Mouse (Mus musculus): ENCODE results near the gene 1500015O10Rik.

1500015O10Rik gene

DNA sequence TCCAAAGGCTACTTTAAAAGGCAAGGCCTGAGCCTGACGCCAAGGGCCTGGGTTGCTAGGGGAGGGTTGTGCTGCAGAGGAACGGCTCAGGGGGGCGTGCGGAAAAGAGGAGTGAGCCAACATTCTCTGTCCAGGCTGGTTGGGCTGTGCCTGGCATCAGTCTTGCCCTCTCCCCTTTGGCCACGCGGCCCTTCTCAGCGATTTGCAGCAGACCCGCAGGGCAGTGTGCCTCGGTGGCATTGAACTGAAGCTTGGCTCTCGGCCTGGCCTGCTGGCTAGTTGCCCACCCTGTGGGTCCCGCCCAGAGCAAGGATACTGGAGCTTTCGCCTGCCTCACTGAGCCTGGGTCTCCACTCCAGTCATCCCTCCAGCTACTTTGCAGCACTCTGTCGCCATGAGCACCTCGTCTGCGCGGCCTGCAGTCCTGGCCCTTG is at the start of gene 1500015O10Rik:
1500015O10Rik (plus strand) TSS at position 112 of the 434 bp plus-strand sequence.
- peak; percentile 89 for DNase-seq (ENCODE audit: inconsistent ontology term)

DNA sequence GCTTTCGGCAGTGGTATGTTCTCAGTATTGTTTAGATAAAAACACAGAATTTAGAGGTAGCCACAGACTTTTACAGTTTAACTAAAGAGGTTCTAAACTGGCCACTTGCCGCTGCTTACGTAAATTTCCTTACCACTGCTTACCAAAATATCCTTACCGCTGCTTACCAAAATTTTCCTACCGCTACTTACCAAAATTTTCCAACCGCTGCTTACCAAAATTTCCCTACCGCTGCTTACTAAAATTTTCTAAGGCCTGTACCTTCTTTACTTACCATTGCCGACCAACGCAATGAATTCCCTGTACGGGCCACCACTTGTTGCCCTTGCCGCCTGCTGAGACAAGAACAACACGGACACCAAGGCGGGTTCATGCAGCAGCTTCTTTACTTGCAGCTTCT is 40.4 kb upstream of the 1500015O10Rik start:
- DNase-seq (ENCODE audit: inconsistent ontology term) = no peak

DNA sequence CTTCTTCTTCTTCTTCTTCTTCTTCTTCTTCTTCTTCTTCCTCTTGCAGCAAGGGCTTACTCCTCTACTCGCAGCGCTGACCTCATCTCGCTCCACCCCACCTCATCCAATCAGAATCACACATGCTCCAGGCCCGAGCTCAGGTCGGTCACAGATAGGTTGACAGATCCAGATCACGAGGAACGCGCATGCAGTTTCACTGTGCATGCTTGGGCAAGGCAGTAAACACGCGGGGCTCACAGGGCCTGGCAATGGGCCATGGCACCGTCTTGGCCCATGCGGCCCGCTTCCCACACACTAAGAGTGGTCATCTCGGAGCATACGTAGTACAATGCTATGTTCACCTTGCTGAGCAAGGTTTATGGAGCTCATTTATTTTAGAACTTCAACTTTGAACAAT is 39.9 kb upstream of the 1500015O10Rik start:
- no peak for DNase-seq (ENCODE audit: inconsistent ontology term)

DNA sequence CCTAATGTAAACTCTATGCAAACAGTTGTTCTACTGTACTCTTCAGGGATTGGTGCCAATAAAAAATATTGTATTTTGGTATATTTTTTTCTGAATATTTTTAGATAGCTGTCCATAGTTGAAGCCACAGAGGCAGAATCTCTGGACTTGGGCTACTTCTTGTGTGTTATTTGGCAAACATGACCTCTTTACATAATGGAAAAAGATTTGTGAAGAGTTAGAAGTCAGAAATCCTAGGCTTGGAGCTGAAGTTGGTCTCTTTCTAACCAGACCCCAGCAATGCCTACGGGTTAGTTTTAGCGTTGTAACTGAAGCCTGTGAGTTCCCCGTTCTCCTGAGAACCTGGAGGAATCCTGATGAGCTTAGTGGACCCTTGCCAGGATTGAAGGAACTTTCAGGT is 36.3 kb upstream of the 1500015O10Rik start:
- no peak for DNase-seq (ENCODE audit: inconsistent ontology term)

DNA sequence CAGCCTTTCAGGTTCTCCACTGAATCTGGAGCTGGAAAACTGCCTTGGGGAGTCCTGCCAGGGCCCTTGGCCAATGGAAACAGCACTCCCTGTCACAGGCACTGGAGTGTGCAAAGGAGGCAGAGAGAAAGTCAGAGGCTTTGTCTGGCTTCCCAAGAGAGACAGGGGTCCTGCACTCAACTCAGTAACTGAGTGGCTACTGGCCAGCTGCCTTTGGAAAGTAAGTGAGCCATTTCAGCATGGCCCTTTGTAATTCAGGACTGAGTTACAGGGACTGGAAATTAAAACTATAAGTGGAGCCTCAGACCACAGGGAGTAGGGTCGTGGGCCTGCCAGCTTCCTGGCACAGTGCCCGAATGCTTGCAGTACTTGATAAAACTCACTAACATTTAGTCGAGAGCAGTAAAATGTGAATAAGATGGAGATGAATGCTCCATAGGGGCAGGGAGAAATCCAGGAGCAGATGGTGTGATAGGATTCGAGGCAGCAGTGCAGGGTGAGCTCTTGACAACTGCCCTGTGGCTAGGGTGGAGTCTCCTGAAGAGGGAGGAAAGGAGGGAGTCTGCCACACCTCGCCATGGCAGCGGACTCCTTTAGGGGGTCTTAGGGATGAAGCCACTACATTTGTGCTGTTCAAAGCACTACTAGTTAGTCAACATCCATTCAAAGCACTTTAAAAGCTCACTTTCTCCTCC is 35.4 kb upstream of the 1500015O10Rik start:
- peak; percentile 97 for DNase-seq (ENCODE audit: inconsistent ontology term)

DNA sequence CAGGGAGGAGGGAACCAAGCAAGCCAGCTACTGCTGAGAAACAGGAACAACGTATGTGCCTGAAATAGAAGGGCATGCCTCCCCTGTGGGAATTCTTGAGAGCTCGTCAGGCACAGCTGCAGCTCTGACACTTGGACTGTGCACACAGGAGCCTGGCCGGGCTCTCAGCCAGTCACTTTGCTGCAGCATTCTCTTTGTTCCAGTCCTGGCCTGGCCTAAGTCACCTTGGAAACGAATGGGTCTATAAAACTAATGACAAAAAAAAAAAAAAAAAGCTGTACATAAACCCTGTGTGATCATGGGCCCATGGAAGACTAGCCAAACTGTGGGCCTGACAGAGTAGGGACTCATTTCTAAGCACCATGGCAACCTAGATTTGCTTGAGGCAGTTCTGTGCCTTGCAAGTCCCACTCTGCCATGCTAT is 31.8 kb upstream of the 1500015O10Rik start:
- DNase-seq (ENCODE audit: inconsistent ontology term) = peak; percentile 87

DNA sequence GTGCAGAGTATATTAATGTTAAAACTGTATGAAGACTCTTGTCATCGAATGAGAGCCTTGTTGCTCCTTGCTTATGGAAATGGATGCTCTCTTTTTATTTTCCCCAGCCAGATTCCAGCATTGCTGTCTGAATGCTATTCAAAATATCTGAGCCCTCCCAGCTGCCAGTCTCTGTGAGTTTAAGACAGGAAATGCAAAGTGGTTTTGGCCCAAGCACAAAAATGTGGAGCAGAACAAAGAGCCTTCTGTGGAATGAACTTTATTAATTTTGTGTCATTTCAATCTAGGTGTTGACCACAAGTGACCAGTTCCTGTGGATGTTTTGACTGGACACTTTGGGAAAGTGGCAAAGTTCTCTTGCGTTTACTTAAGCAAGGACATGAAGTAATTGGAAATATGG is 15.6 kb upstream of the 1500015O10Rik start:
- peak; percentile 96 for DNase-seq (ENCODE audit: inconsistent ontology term)

DNA sequence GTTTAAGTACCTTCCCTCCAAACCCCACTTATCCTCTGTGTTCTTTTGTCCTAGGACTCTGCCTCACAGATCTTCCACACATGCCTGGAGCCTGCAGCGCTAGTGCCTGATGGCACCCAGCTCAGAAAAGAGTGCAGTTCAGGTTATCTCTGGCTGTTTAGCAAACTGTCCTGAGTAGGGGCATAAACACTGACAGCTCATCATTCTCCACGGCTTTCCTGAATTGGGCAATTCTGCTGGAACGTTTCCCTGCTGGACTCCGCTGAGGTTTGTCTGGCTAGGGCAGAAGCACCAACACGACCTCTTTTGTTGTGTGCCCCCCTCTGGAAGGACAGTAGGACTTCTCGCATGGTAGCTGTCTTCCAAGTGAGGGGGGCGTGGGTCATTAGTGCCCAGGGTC is 12.4 kb upstream of the 1500015O10Rik start:
- no peak for DNase-seq (ENCODE audit: inconsistent ontology term)

DNA sequence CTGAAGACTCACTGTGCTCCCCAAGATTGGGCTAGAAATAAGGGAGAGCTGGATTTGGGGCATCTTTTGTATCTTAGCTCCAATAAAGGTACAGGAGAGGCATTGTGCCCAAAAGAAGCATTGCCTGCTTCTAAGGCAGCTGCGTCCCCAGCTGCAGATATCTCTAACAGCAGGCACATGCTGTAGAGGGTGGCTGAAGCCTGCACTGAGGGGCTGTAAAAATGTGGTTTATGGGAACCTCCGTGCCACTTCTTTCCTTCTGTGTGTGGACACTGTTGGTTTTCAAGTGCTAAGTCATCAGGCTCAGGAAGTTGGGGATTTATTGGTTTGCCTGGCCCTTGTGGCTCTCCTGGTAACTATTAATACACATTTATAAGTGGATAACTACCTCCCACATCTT is 11.6 kb upstream of the 1500015O10Rik start:
- no peak for DNase-seq (ENCODE audit: inconsistent ontology term)

DNA sequence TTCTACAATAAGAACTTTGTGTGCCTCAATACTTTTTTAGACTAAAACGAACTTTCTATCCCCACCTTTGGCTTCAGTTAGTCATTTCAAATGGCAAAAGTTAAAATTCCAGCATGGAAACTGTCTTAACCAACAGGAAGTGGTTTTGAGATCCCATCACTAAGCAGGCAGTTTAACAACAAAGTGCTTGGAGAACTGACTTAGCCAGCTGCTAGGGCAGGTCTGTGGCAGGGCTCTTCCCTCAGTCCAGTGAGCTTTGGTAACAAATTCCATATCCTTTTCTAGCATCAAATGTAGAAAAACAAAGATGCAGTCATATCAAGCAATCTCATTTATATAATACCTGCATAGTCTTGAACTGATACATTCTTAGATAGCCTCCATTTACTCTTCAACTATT is 7.9 kb upstream of the 1500015O10Rik start:
- no peak for DNase-seq (ENCODE audit: inconsistent ontology term)

DNA sequence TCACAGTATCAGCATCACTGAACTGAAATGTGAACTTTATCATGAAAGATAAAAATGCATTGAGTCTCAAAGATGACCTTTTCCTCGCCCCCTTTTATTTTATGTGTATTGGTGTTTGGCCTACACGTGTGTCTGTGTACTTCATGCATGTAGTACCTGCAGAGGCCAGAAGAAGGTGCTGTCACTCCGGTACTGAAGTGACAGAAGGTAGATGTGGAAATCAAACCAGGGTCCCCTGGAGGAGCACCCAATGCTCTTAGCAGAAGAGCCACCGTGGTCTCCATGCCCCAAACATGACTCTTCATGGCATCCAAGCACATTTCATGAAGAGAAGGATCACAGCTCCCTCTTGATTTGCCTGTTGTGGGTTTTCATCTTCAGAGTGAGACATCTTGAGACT is 1.7 kb downstream of the 1500015O10Rik start:
- DNase-seq (ENCODE audit: inconsistent ontology term) = no peak

DNA sequence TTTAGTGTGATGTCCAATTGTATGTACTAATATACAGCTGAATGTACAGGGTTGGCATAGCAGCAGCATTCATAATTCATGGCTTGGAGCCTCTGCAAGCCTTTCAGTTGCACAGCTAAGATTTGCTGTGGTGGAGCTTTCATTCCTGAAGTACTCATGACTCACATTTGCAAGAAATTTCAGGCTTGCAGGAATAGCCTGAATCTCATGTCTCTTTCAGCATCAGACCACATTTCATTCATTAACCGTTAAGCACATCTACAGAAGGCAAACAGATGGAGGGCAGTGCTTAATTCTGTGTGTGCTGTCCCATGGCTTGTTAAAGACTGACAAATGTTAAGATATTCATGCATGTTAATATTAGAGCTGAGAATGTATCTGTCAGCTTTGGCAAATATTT is 2.3 kb downstream of the 1500015O10Rik start:
- peak; percentile 36 for DNase-seq (ENCODE audit: inconsistent ontology term)

DNA sequence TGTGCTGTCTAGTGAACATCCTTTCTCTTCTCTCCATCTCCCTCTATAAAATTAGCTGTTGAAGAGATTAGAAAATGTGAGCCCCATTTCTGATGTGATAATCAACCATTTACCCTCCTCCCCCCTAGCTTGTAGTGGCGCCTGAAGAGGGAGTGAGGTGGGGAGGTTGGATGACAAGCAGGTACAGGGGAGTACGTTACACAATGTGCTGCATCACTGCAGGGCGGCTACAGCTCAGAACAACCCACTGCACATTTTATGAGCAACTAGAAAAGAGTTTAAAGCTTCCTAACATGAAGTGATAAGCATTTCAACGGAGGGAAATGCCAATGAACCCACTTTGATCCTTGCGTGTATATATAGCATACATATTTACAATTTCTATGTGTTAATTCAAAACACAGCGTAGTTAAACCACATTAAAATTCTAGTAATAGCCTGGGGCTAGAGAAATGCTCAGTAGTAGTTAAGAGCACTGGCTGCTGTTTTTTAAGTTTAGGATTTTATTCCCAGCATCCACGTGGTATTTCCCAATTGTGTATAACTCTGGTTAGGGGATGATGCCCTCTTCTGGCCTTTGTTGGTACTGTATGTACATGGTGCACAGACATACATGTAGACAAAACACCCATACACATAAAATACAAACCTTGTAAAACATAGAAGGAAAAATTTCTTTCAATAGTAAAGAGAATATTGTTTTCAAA is 7.6 kb downstream of the 1500015O10Rik start:
- no peak for DNase-seq (ENCODE audit: inconsistent ontology term)

DNA sequence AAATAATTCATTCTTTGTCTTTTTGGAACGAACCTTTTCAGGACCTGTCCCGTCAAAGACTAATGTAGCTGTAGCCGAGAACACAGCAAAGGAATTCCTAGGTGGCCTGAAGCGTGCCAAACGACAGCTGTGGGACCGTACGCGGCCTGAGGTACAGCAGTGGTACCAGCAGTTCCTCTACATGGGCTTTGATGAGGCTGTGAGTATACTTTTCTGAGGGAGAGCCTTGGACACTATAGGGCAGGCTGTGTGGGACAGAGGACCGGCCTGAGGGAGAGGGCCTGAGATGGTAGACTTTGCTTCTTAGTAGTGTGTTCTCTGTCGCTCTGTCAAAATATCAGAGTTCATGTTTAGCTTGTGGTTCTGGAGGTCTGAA is 8.1 kb downstream of the 1500015O10Rik start:
- no peak for DNase-seq (ENCODE audit: inconsistent ontology term)

DNA sequence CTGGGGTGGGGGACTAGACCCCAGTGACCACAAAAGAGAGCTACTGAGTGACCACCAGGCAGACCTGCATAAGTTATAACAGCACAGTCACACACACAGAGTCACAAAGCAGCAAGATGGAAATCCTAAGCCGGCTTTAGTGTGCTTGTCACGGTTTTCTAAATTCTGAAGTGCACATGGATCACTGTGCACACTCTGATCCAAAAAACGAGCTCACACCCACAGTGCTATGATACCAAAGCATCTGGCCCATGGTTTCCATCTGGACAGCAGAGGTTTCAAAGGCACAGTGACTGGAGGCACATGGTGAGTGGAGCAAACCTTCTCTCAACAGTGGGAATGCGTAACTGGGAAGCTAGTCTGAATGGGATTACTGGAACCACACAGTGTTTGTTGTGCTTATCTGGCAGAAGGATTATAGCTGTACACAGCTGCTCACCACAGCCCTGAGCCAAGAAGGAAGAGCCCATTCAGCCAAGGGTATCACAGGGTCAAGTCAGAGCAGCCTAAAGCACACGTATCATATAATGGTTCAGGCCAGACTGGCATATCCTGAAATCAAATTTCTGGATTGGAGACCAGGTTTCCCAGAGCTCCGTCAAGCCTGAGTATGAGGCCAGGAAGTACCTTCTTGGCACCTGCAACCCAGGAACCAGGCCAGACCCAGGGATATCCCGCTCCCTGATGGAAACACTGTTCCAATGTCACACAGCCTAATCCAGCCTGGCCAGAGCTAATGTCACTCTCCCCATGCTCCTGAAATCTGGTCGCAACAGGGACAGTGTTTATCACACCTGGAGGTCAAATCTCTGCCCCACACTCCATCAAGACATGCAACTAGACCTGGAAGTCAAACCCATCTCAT is 24.3 kb downstream of the 1500015O10Rik start:
- no peak for DNase-seq (ENCODE audit: inconsistent ontology term)

DNA sequence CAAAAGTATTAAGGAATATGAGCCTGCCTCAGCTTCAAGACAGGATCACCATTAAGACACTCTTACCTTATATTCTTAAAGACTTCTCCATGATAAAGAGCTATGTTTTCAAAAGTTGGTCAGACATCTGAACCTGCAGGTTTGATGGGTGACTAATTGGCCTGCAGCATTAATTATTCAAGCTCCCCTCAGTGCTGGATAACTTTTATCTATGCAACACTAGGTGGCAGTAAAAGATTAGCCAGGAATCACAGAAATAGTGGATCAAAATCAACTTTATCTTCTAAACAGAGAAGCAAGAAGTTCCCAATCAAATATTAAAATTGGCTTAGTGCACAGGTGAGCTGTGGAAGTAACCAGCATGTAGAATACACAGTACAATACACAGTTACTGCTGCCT is 29.7 kb downstream of the 1500015O10Rik start:
- DNase-seq (ENCODE audit: inconsistent ontology term) = no peak

DNA sequence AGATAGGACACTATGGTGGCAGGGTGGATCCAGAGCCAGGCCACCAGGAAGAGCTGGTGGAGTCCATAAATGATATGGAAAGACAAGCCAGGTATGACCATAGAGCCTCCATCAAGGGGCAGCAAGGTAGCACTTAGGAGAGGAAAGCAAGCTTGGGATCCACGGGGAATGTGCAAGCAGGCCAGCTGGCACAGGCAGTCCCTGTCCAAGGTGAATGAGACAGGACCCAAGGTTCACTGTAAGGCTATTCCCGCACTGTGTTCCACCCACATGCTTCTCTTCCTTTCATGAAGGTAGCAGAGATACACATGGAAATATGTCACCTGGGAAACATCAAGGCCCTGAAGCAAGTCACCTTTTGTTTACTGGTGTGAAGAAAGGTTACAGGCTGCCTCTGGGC is 34.1 kb downstream of the 1500015O10Rik start:
- no peak for DNase-seq (ENCODE audit: inconsistent ontology term)

DNA sequence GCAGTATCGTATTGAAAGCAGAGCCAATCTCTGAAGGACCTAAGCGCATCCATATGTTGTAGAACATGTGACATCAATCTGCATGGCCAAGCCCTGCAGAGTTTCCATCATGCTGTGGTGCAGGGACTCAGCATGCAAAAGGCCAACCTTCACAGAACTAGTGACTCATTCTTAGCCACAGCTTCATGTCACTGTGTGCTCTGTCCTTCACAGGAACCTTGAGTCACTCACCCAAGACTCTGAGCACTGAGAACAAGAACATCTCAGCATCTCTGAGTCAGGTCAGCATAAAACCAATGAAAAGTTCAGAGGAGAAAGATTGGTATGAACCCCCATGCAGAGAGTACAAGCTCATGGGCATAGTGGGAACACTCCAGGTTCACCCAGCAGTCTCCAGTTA is 35.9 kb downstream of the 1500015O10Rik start:
- DNase-seq (ENCODE audit: inconsistent ontology term) = no peak

DNA sequence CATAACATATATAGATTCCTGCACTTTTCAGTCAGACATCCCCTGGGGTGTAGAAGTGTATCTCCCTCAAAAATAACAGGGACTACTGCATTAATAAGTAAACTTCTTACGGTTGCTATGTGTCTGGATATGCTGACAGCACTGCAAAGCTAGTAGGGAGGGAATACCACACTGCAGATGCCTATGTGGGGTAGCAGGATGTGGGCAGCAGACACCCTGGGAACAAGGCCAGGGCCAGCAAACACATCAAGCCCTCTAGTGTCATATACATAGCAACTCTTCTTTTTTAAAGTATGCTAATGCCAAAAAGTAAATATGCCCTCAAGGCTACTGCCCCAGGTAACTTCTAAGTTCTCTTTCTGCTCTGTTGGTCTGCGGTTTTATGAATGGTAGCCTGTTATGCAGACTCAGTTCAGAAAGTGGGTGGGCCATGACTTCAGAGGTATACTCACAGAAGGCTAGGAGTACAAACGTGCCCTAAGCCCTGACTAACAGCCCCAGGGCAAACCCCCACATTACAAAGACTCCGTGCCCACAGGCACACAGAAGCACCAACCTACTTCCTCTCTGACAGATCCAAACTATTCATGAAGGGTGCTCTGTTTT is 38.1 kb downstream of the 1500015O10Rik start:
- no peak for DNase-seq (ENCODE audit: inconsistent ontology term)

DNA sequence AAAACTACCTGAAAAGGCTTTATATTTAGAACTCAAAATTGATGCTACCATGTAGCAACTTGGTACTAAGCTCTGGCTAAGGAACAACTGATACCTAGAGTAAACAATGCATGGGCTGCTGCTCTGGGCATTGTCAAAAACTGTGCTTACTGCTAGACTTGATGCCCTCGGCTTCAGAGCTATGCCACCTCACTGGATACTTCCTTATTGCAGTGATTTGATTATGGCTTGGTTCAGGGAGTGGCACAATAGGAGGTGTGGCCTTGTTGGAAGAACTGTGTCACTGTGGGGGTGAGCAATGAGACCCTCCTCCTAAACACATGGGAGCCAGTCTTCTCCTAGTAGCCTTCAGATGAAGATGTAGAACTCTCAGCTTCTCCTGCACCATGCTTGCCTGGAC is 38.9 kb downstream of the 1500015O10Rik start:
- DNase-seq (ENCODE audit: inconsistent ontology term) = no peak

DNA sequence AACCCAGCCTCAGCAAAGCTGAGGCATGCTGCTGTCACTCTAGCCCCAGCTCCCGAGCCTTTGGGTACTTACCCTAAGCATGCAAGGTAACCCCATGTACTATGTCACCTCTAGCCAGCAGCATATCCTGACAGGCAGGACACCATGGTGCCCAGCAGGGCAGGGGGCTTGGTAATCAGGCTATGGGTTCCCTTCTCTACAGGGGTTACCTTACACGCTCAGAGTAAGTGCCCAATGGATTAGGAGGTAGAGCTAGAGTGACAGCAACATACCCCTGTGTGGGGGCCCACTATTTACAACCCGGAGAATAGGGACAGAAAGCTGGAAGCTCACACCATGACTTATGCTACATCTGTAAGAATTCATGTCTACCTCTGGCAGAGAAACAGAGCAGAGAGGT is 39.6 kb downstream of the 1500015O10Rik start:
- DNase-seq (ENCODE audit: inconsistent ontology term) = no peak

DNA sequence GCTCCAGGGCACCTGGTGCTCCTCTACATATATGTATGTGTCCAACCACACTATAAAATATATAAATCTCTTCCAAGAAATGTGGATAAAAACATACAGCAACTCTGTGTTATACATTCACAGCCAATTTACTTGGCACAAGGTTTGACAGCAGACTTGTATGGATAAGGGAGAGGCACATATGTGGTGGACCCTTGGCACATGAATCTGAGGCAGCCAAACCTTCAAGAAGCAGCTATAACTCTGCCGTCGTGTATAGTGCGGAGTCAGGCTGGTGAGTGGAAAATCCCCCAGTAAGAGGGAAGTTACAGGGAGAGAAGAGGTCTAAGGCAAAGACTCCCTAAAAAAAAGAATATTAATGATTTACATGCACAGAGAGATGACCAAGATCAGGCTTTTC is 42.3 kb downstream of the 1500015O10Rik start:
- DNase-seq (ENCODE audit: inconsistent ontology term) = no peak
